Mouse (Mus musculus) central nervous system, embryonic 11.5 days (tissue): Measurements from ENCODE around the gene Dennd5b. TPM values are rescaled to one million over a fixed set of nuclear protein-coding genes. Genes with fewer than 3 reads are reported as not detected.

ENCODE experiments used
- polyA plus RNA-seq: library from polyadenylated mRNA; depleted of rRNA; stranded (reverse); fragments of >200 nt; gene quantifications from 2 replicates; pipeline ENCODE4 v1.2.3, GENCODE M21; 2012; rRNA removed

Gene Dennd5b
- polyA plus RNA-seq: 9.3 and 10.8 TPM in 2 replicates

GRCm38 (mm10) chr6:149101076-149101942 is at the start of gene Dennd5b:
TSS of gene Dennd5b (minus strand) at chr6:149101680.

DNA sequence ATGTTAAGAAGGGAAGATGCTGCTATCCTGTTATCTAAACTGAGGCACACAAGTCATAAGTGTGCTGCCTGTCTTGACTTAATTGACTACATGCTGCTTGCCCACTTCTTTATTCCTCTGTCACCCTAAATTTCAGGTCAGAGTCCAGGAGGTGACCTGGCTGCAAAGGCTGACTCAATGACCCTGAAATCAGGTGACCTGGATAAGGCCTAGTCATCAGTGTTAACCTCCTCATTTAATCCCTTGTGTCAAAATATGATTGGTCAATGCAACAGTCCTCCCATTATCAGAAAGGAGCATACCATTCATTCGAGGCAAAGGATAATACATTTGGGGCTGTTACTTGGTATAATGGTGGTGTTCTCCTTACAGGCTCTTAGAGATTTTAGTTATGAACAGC is 38.0 kb upstream of the Dennd5b start, which contains the start of gene Etfbkmt:
Gene Etfbkmt, plus strand, starts transcription at position 379 of the 400 bp plus-strand sequence.

DNA sequence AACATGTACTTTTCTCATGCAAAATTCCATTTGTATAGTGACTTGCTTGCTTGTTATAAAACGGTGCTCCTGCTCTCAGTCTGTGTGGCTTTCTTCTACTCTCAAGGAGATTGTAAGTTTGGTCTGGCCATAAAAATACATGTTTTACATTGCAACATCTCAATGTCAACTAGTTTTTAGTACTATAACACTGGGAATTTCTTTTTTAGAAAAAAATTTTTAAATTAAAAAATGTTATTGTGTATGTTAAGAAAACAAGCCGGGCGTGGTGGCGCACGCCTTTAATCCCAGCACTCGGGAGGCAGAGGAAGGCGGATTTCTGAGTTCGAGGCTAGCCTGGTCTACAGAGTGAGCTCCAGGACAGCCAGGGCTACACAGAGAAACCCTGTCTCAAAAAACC is 28.4 kb upstream of the Dennd5b start, which contains the start of gene Gm10203:
Gene Gm10203, plus strand, starts transcription at position 301 of the 400 bp plus-strand sequence.

GRCm38 (mm10) chr6:148946409-148946742 is 155.1 kb downstream of the Dennd5b start, which contains the start of gene Sinhcaf:
TSS of gene Sinhcaf (minus strand) at chr6:148946467.

Other genes starting within 250 kb of the Dennd5b start
- 24.5 and 33.1 TPM in 2 replicates for gene Caprin2, start 205.4 kb downstream of the Dennd5b start, polyA plus RNA-seq
- gene Sinhcaf, start 155.2 kb downstream of the Dennd5b start, polyA plus RNA-seq: 126 and 195 TPM in 2 replicates
- not detected in 2 replicates for gene Gm10203, start 28.5 kb upstream of the Dennd5b start, polyA plus RNA-seq
- gene Etfbkmt, start 38.2 kb upstream of the Dennd5b start, polyA plus RNA-seq: 10.7 and 12.9 TPM in 2 replicates
- 20.5 and 39.4 TPM in 2 replicates for gene Amn1, start 87.0 kb upstream of the Dennd5b start, polyA plus RNA-seq
- 16.4 and 16.9 TPM in 2 replicates for gene Resf1, start 207.7 kb upstream of the Dennd5b start, polyA plus RNA-seq